Mouse (Mus musculus) right cerebral cortex, postnatal 14 days (tissue): ENCODE measurements around the gene Nsun4.

Experiments used
- DNase-seq: peaks from one replicate; pipeline ENCODE4 v3.0.0; 2022

Nsun4 gene

GRCm38 (mm10) chr4:116053399-116053961 is at the start of gene Nsun4:
Gene Nsun4 (minus strand): TSS chr4:116053876.
- DNase-seq: peak; percentile 81

- no peak for DNase-seq
Observed at GRCm38 (mm10) chr4:116100959-116101358, 47.3 kb upstream of the Nsun4 start.

- no peak for DNase-seq
Observed at GRCm38 (mm10) chr4:116097211-116097610, 43.5 kb upstream of the Nsun4 start.

GRCm38 (mm10) chr4:116096291-116096690 is 42.6 kb upstream of the Nsun4 start:
- no peak for DNase-seq

- DNase-seq: no peak
Observed at GRCm38 (mm10) chr4:116088510-116089249, 35.0 kb upstream of the Nsun4 start.

GRCm38 (mm10) chr4:116077240-116078095 is 23.8 kb upstream of the Nsun4 start:
- DNase-seq: no peak

GRCm38 (mm10) chr4:116076369-116077231 is 22.9 kb upstream of the Nsun4 start:
- DNase-seq: peak; percentile 36

- peak; percentile 63 for DNase-seq
Observed at GRCm38 (mm10) chr4:116075631-116076368, 22.1 kb upstream of the Nsun4 start.

- peak; percentile 97 for DNase-seq
Observed at GRCm38 (mm10) chr4:116074861-116075620, 21.4 kb upstream of the Nsun4 start, which contains the start of the genes Uqcrh and Lrrc41. Gene Uqcrh (minus strand): TSS chr4:116075071. Gene Lrrc41 (plus strand): TSS chr4:116075269.

GRCm38 (mm10) chr4:116074145-116074675 is 20.5 kb upstream of the Nsun4 start:
- DNase-seq: no peak

GRCm38 (mm10) chr4:116073146-116073545 is 19.5 kb upstream of the Nsun4 start:
- no peak for DNase-seq

- DNase-seq: no peak
Observed at GRCm38 (mm10) chr4:116070116-116070515, 16.4 kb upstream of the Nsun4 start.

- DNase-seq: no peak
Observed at GRCm38 (mm10) chr4:116063855-116064254, 10.2 kb upstream of the Nsun4 start.

GRCm38 (mm10) chr4:116059012-116059726 is 5.5 kb upstream of the Nsun4 start:
- no peak for DNase-seq

- no peak for DNase-seq
Observed at GRCm38 (mm10) chr4:116057559-116057958, 3.9 kb upstream of the Nsun4 start.

GRCm38 (mm10) chr4:116052526-116053293 is 966 bp downstream of the Nsun4 start:
- no peak for DNase-seq

GRCm38 (mm10) chr4:116049211-116049610 is 4.5 kb downstream of the Nsun4 start:
- no peak for DNase-seq

- no peak for DNase-seq
Observed at GRCm38 (mm10) chr4:116048130-116048920, 5.4 kb downstream of the Nsun4 start.
